Mouse (Mus musculus) heart, postnatal 25 days (tissue): Measurements from ENCODE around the gene Mfsd6l. TPM values are rescaled to one million over a fixed set of nuclear protein-coding genes. Genes with fewer than 3 reads are reported as not detected.

Experiments
- DNase-seq: peaks from one replicate; pipeline ENCODE4 v3.0.0; 2022; ENCODE audit warnings: low spot score
- intact Hi-C: fragments of 180-260 bp; cut with DNase I; formaldehyde crosslinking; loops from one replicate; pipeline ENCODE4 v1.15.1; 2025
- total RNA-seq, 2 experiments: library from RNA; stranded (reverse); gene quantifications; 2 replicates each; pipeline ENCODE4 v1.2.3; 2021

The Mfsd6l gene
- total RNA-seq, 2 experiments from 2014 or later, result 0.11 TPM; not detected in 1

DNA sequence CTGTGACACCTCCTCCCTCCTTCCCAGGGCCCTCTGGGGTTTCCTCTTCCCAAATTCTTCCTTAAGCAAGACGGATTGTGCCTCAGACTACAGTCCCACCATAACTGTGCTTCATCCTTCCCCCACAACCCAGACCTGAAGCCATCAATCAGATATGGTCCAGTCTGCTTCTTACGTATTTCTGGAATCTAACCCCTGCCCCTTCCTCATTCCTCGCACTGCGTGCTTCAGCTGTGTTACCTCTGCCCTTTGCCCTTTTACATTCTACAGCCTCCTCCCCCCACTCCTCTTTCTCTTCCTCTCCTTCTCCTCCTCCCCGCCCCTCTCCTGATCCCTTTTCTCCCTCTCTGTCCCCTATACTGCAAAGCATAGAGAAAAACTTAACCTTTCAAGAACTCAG lies 35.7 kb downstream of the Mfsd6l start:
- intact Hi-C loops, result no loop called here
- no peak for DNase-seq

DNA sequence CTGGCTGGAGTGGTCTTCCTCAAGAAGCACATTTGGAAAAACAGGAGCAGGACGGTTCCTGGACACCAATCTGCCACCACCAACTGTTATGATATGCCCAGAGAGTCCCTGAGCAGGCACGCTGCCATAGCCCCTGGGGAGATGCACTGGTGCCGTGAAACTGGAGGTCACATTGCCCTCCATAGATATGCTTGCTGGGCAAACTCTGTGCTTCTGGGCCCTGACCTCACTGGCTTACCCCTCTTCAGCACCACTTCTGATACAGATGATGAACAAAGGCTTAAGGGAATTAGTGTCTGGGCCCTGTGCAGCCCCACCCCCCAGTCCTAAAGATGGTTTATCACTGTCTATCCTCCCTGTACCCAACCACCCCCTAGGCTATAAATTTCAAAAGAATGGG lies 37.3 kb downstream of the Mfsd6l start:
- intact Hi-C loops, result no loop called here

GRCm38 (mm10) chr11:68597912-68598311 lies 41.9 kb downstream of the Mfsd6l start:
- intact Hi-C loops, result no loop called here
- DNase-seq, result no peak

More for the DNA sequence above, 37.3 kb downstream of the Mfsd6l start:
- no peak for DNase-seq

GRCm38 (mm10) chr11:68600551-68601021 lies 44.6 kb downstream of the Mfsd6l start:
- intact Hi-C loops, result no loop called here

DNA sequence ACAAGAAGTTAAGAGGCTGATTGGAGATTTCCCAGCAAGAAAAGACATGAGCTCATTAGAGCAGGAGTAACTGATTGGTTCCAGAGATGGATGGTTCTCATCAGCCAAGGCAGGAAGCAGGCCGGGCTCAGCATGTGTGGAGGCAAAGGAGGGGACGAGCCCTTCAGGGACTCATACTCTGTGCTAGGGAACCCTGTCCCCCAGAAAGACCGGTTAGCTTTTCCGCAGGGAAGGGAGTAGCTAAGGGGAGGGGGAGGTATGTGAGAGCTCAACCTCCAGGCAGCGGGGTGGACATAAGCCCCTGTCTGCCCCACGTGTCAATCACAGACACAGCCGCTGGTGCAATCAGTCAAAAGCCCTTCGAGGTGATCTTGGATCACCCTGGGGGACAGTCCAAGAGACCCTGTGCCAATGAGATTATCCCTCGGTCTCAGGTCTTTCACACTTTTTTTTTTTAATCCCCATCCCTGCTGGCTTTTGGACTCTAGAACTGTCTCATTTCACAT lies 45.6 kb downstream of the Mfsd6l start:
- intact Hi-C loops, result no loop called here
- DNase-seq, result no peak

More at GRCm38 (mm10) chr11:68600551-68601021, 44.6 kb downstream of the Mfsd6l start:
- DNase-seq, result no peak

GRCm38 (mm10) chr11:68602200-68602931 lies 46.4 kb downstream of the Mfsd6l start:
- no peak for DNase-seq
- intact Hi-C loops, result no loop called here

GRCm38 (mm10) chr11:68607046-68607445 lies 51.1 kb downstream of the Mfsd6l start:
- DNase-seq, result no peak
- intact Hi-C loops, result no loop called here

Other genes with a start within 250 kb of the Mfsd6l start
- gene Ntn1, start 155.4 kb upstream of the Mfsd6l start, total RNA-seq, result 10 to 100 TPM; 53.0 to 54.8 TPM
- gene Pik3r5, start 124.1 kb upstream of the Mfsd6l start, total RNA-seq, result 1 to 10 TPM in 1 of 2 experiments, under 1 TPM in 1; 0.70 to 1.1 TPM
- gene Pik3r6, start 53.2 kb upstream of the Mfsd6l start, total RNA-seq, result 1 to 10 TPM; 4.9 to 5.6 TPM
- gene Ccdc42, start 30.8 kb downstream of the Mfsd6l start, total RNA-seq, result not detected
- 10 to 100 TPM; 30.4 to 32.0 TPM for gene Myh10, start 135.4 kb downstream of the Mfsd6l start, total RNA-seq